Mouse (Mus musculus): Measurements from ENCODE around the gene Ap1b1. TPM values are rescaled to one million over a fixed set of nuclear protein-coding genes. Genes with fewer than 3 reads are reported as not detected.

Gene Ap1b1
- polyA plus RNA-seq, 1 experiment from 2014 or later, result 77.1 TPM

Small RNA genes within 50 kb of the gene (microRNA-seq; reads per million reads assigned to microRNA genes)
- 1.8 reads per million for gene Gm47296

Other genes starting within 250 kb of the Ap1b1 start
- gene Cabp7, start 240.0 kb upstream of the Ap1b1 start, polyA plus RNA-seq (2015; fragmentation: Nextera tagmentation; extraction: Ambion mirVana), result 0.06 TPM in 1 of 2 replicates, not detected in the other
- gene Nf2, start 137.3 kb upstream of the Ap1b1 start, polyA plus RNA-seq (2015; fragmentation: Nextera tagmentation; extraction: Ambion mirVana), result 16.7 and 22.5 TPM in 2 replicates
- gene Nipsnap1, start 112.9 kb upstream of the Ap1b1 start, polyA plus RNA-seq (2015; fragmentation: Nextera tagmentation; extraction: Ambion mirVana), result 74.2 and 81.4 TPM in 2 replicates
- gene Thoc5, start 91.5 kb upstream of the Ap1b1 start, polyA plus RNA-seq (2015; fragmentation: Nextera tagmentation; extraction: Ambion mirVana), result 21.7 and 25.9 TPM in 2 replicates
- 0.27 and 0.34 TPM in 2 replicates for gene Nefh, start 38.8 kb upstream of the Ap1b1 start, polyA plus RNA-seq (2015; fragmentation: Nextera tagmentation; extraction: Ambion mirVana)
- gene Rasl10a, start 71.3 kb downstream of the Ap1b1 start, polyA plus RNA-seq (2015; fragmentation: Nextera tagmentation; extraction: Ambion mirVana), result 0.42 and 0.50 TPM in 2 replicates
- 14.3 and 15.1 TPM in 2 replicates for gene Gas2l1, start 78.5 kb downstream of the Ap1b1 start, polyA plus RNA-seq (2015; fragmentation: Nextera tagmentation; extraction: Ambion mirVana)
- 11.8 and 14.3 TPM in 2 replicates for gene Rhbdd3, start 112.1 kb downstream of the Ap1b1 start, polyA plus RNA-seq (2015; fragmentation: Nextera tagmentation; extraction: Ambion mirVana)
- 312 and 331 TPM in 2 replicates for gene Ewsr1, start 112.4 kb downstream of the Ap1b1 start, polyA plus RNA-seq (2015; fragmentation: Nextera tagmentation; extraction: Ambion mirVana)
- 4.3 and 4.5 TPM in 2 replicates for gene Emid1, start 165.4 kb downstream of the Ap1b1 start, polyA plus RNA-seq (2015; fragmentation: Nextera tagmentation; extraction: Ambion mirVana)

Measured in liver, embryonic 13.5 days (tissue).